Mouse (Mus musculus): ENCODE measurements at regions not wholly inside any gene's neighbourhood (a gene's known extent, or its start where the extent isn't known, plus 50 kb on each side); places are given as distances from the start of the nearest gene placed in this dataset.

DNA sequence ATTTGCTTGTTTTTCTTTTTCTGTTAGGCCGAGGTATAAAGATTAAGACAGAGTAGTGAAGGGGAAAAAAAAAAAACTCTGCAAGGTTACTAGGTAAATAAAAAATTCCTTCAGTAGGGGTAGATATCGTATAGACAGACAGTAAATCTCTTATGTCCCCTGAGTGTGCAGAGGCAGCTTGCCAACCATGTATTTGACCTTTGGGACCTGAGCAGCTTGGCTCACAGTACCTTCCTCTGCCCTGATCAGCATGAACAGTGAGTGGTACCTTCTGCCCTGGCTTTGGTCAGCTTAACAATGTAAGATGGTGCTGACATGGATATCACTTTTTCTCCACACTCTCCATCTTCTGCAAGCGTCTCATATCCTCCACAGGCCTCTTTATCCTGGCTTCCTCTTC lies 168.3 kb upstream of the Arglu1 start:
- TF ChIP-seq CTCF (conservative IDR thresholded peaks at IDR 0.05; ENCODE audit: insufficient read depth, insufficient read length, low read depth, low read length), result no peak
- no peak for TF ChIP-seq POLR2A (IDR thresholded peaks at IDR 0.05; ENCODE audit: low read depth, low read length)

Data from kidney, adult 2 months (tissue).